Mouse (Mus musculus) sigmoid colon, adult 10 weeks (tissue): ENCODE results near the gene Tvp23a. TPM values are rescaled to one million over a fixed set of nuclear protein-coding genes. Genes with fewer than 3 reads are reported as not detected.

Experiments used
- polyA plus RNA-seq: library from polyadenylated mRNA; stranded (reverse); fragments of 350-450 nt; fragmentation: Illumina TruSeq; extraction: RNeasy Lipid Tissue Mini Kit (QIAGEN cat#74804); gene quantifications from one replicate; pipeline ENCODE4 v1.2.3, GENCODE M21; 2014; ENCODE audit warnings: low read depth, low replicate concordance

The Tvp23a gene
- polyA plus RNA-seq = 0.25 TPM

DNA sequence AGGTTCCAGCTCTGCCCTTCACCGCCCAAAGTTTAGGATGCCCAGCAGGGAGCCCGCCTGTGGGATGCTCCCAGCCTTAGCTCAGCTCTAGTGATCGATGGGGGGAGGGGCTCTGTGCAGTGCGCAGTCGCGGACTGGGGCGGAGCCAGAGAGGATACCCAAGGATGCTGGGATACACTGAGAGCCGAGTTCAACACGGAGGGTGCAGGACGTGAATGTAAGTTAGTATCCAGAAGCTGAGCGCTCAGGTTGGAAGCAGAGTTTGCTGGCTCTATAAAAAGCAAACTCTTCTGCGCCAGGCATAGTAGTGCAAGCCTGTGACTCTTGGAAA, at the start of gene Tvp23a:
Tvp23a (minus strand) TSS at position 99 of the 331 bp plus-strand sequence.

DNA sequence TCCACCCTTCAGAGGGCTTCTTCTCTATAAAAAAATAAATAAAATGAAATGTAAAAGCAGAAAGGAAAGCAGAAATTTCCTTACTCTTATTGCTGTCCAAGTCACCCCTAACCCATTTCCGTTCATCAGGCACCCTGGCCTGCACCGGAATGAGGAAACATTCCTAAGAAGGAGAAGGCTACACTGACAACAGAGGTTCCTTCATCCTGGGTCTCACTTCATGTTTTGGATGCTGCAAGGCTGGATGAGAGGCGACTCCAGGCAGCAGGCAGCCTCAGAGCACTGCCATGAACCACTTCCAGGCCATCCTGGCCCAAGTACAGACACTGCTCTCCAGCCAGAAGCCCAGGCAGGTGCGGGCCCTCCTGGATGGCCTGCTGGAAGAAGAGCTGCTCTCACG, 32.7 kb upstream of the Tvp23a start, which contains the start of gene Ciita:
Ciita (plus strand) TSS at position 203 of the 400 bp plus-strand sequence.

GRCm38 (mm10) chr16:10411764-10412746, 35.1 kb downstream of the Tvp23a start, which contains the start of gene Nubp1:
Nubp1 (plus strand) TSS chr16:10411948.

DNA sequence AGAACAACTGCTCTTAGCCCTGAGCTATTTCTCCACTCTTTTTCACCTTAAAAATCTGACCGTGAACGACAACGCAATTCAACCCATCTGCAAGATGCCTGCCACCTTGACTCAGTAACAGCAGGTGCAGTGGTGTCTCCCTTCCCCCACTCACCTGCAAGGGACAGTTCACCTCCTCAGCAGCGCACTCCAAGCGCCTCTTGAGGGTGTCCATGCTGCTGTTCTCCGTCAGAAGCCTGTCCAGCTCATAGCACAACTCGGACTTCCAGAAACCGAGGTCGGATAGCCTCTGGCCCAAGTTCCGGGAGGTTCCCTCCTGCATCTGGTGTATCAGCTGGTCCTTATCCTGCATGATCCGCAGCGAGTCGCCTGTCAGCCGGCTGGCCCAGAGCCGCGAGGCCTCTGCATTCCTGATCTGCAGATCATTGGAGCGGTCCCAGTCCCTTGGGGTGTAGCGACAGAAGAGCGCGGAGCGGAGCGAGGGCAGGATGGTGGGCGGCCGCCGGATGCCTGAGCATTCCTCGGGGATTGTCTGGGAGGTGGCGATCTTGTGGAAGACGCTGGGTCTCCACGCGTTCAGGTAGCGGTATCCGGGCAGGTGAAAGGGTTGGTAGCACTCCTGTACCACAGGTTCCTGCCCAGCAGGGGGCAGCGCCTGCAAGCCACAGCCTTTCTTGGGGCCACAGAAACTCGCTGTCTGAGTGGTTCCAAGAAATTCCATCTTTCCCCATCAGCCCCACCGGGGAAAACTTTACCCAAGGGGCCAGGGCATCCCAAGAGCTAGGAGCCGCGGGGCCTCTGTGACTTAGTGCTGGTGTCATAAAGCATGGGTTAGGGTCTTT, 52.2 kb downstream of the Tvp23a start, which contains the start of gene Tekt5:
Tekt5 (minus strand) TSS at position 792 of the 842 bp plus-strand sequence.

Other genes starting within 250 kb of the Tvp23a start
- 30.3 TPM for gene Emp2, start 133.4 kb downstream of the Tvp23a start, polyA plus RNA-seq
- not detected for gene Tekt5, start 51.9 kb downstream of the Tvp23a start, polyA plus RNA-seq
- 3.5 TPM for gene Nubp1, start 35.4 kb downstream of the Tvp23a start, polyA plus RNA-seq
- gene Ciita, start 32.7 kb upstream of the Tvp23a start, polyA plus RNA-seq = 2.0 TPM
- 3.3 TPM for gene Dexi, start 95.7 kb upstream of the Tvp23a start, polyA plus RNA-seq
- gene Clec16a, start 98.0 kb upstream of the Tvp23a start, polyA plus RNA-seq = 13.9 TPM